Mouse (Mus musculus) heart, postnatal 0 days (tissue): ENCODE results near the gene 4930402F06Rik.

Experiments used
- CTCF ChIP-seq: IDR thresholded peaks from 2 replicates; pipeline ENCODE4 v1.5.1; 2016; ENCODE audit warnings: antibody characterized with exemption, control low read depth, low read depth
- EP300 ChIP-seq: IDR thresholded peaks from 2 replicates; pipeline ENCODE4 v1.6.1; 2016; ENCODE audit warnings: antibody characterized with exemption, low read depth

DNA sequence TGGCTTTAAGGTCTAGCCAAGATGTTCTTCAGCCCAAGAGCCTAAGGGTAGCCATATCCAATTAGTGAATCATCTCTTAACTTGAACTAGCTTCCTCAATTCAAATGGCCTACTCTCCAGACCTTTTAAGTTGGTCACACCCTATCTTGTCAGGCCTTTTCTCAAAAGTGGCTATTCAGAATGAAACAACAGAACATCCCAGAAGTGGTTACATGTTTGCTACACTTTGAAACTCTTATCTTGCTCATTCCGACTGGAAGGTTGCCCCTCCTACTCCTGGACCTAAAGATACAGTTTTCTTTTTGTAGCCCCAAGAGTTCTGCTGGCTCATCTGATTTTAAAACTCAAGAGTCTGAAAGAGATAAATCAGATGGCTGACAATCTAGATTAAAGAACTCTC lies 23.7 kb upstream of the 4930402F06Rik start:
- no peak for TF ChIP-seq CTCF
- TF ChIP-seq EP300 = no peak
